Mouse (Mus musculus): ENCODE data around the gene Gm11213. TPM values are rescaled to one million over a fixed set of nuclear protein-coding genes. Genes with fewer than 3 reads are reported as not detected.

Gene Gm11213
- polyA plus RNA-seq, 1 experiment from 2014 or later = not detected

GRCm38 (mm10) chr4:63557124-63558059 is 47.7 kb downstream of the Gm11213 start:
- no peaks in the 10 kb centered on the region for H3K9me3 ChIP-seq
- no peak for ATAC-seq (ENCODE audit: insufficient number of reproducible peaks, insufficient read depth, low FRiP score, low TSS enrichment, low read depth)
- H3K4me3 ChIP-seq = no peak overlapping the region; the same call in 1 of the 2 replicates
- H3K36me3 ChIP-seq = peaks cover 24% of the 10 kb centered on the region
- H3K27ac ChIP-seq = peak overlapping the region; percentile 78; the same call in 1 of the 2 replicates
- WGBS = 28% methylated on average over 16 of the region's 16 CpGs
- no peak overlapping the region for H3K9ac ChIP-seq
- H3K4me1 ChIP-seq = peaks cover 47% of the 10 kb centered on the region
- H3K4me2 ChIP-seq = peak overlapping the region; percentile 78
- H3K27me3 ChIP-seq = no peaks in the 10 kb centered on the region

- peaks cover 29% of the 10 kb centered on the region for H3K36me3 ChIP-seq
- H3K4me3 ChIP-seq = no peak overlapping the region
- H3K9ac ChIP-seq = no peak overlapping the region
- no peak overlapping the region for H3K4me2 ChIP-seq
- no peaks in the 10 kb centered on the region for H3K27me3 ChIP-seq
- H3K9me3 ChIP-seq = no peaks in the 10 kb centered on the region
- 63% methylated on average over 5 of the region's 5 CpGs for WGBS
- H3K4me1 ChIP-seq = peaks cover 40% of the 10 kb centered on the region
- H3K27ac ChIP-seq = no peak overlapping the region
- ATAC-seq (ENCODE audit: insufficient number of reproducible peaks, insufficient read depth, low FRiP score, low TSS enrichment, low read depth) = no peak
Observed at GRCm38 (mm10) chr4:63556665-63557064, 48.4 kb downstream of the Gm11213 start.

GRCm38 (mm10) chr4:63555111-63555510 is 50.0 kb downstream of the Gm11213 start:
- H3K36me3 ChIP-seq = peaks cover 41% of the 10 kb centered on the region
- 93% methylated on average over 2 of the region's 2 CpGs for WGBS
- no peaks in the 10 kb centered on the region for H3K9me3 ChIP-seq
- ATAC-seq (ENCODE audit: insufficient number of reproducible peaks, insufficient read depth, low FRiP score, low TSS enrichment, low read depth) = no peak
- H3K4me1 ChIP-seq = peaks cover 25% of the 10 kb centered on the region
- no peak overlapping the region for H3K4me3 ChIP-seq
- no peaks in the 10 kb centered on the region for H3K27me3 ChIP-seq
- no peak overlapping the region for H3K4me2 ChIP-seq
- no peak overlapping the region for H3K9ac ChIP-seq
- H3K27ac ChIP-seq = no peak overlapping the region

- 79% methylated on average over 3 of the region's 3 CpGs for WGBS
- H3K9ac ChIP-seq = no peak overlapping the region
- H3K9me3 ChIP-seq = no peaks in the 10 kb centered on the region
- no peaks in the 10 kb centered on the region for H3K27me3 ChIP-seq
- H3K4me3 ChIP-seq = no peak overlapping the region
- no peak overlapping the region for H3K27ac ChIP-seq
- no peak overlapping the region for H3K4me2 ChIP-seq
- no peak for ATAC-seq (ENCODE audit: insufficient number of reproducible peaks, insufficient read depth, low FRiP score, low TSS enrichment, low read depth)
- H3K36me3 ChIP-seq = peaks cover 43% of the 10 kb centered on the region
- H3K4me1 ChIP-seq = peaks cover 20% of the 10 kb centered on the region
Observed at GRCm38 (mm10) chr4:63554616-63555015, 50.4 kb downstream of the Gm11213 start.

GRCm38 (mm10) chr4:63553789-63554576 is 51.1 kb downstream of the Gm11213 start:
- peaks cover 50% of the 10 kb centered on the region for H3K36me3 ChIP-seq
- 84% methylated on average over 4 of the region's 4 CpGs for WGBS

GRCm38 (mm10) chr4:63552865-63553264 is 52.2 kb downstream of the Gm11213 start:
- WGBS = 100% methylated on average over 1 of the region's 1 CpGs
- Histone ChIP-seq H3K9me3 (no peaks in the 10 kb centered on the region), H3K4me1 (peaks cover 15% of the 10 kb centered on the region), H3K27me3 (no peaks in the 10 kb centered on the region), H3K9ac (no peak overlapping the region), H3K4me3 (no peak overlapping the region), H3K36me3 (peaks cover 56% of the 10 kb centered on the region), H3K4me2 (no peak overlapping the region), H3K27ac (no peak overlapping the region)
- no peak for ATAC-seq (ENCODE audit: insufficient number of reproducible peaks, insufficient read depth, low FRiP score, low TSS enrichment, low read depth)

More at GRCm38 (mm10) chr4:63553789-63554576, 51.1 kb downstream of the Gm11213 start:
- Histone ChIP-seq H3K27ac (no peak overlapping the region), H3K27me3 (no peaks in the 10 kb centered on the region), H3K9me3 (no peaks in the 10 kb centered on the region), H3K4me2 (no peak overlapping the region), H3K9ac (no peak overlapping the region), H3K4me3 (no peak overlapping the region), H3K4me1 (peaks cover 14% of the 10 kb centered on the region)
- no peak for ATAC-seq (ENCODE audit: insufficient number of reproducible peaks, insufficient read depth, low FRiP score, low TSS enrichment, low read depth)

GRCm38 (mm10) chr4:63550908-63551307 is 54.2 kb downstream of the Gm11213 start:
- no peak overlapping the region for H3K4me2 ChIP-seq
- H3K36me3 ChIP-seq = peaks cover 56% of the 10 kb centered on the region
- H3K4me1 ChIP-seq = peaks cover 21% of the 10 kb centered on the region
- no peak for ATAC-seq (ENCODE audit: insufficient number of reproducible peaks, insufficient read depth, low FRiP score, low TSS enrichment, low read depth)
- no peaks in the 10 kb centered on the region for H3K27me3 ChIP-seq
- no peak overlapping the region for H3K4me3 ChIP-seq
- WGBS = 96% methylated on average over 3 of the region's 3 CpGs
- no peak overlapping the region for H3K27ac ChIP-seq
- H3K9ac ChIP-seq = no peak overlapping the region
- H3K9me3 ChIP-seq = no peaks in the 10 kb centered on the region

GRCm38 (mm10) chr4:63548491-63548890 is 56.6 kb downstream of the Gm11213 start:
- WGBS = 88% methylated on average over 3 of the region's 3 CpGs
- no peak for ATAC-seq (ENCODE audit: insufficient number of reproducible peaks, insufficient read depth, low FRiP score, low TSS enrichment, low read depth)
- no peaks in the 10 kb centered on the region for H3K9me3 ChIP-seq
- no peak overlapping the region for H3K4me3 ChIP-seq
- H3K27ac ChIP-seq = no peak overlapping the region
- H3K4me1 ChIP-seq = peaks cover 34% of the 10 kb centered on the region
- H3K9ac ChIP-seq = no peak overlapping the region
- no peaks in the 10 kb centered on the region for H3K27me3 ChIP-seq
- peaks cover 43% of the 10 kb centered on the region for H3K36me3 ChIP-seq
- no peak overlapping the region for H3K4me2 ChIP-seq

- H3K9me3 ChIP-seq = no peaks in the 10 kb centered on the region
- ATAC-seq (ENCODE audit: insufficient number of reproducible peaks, insufficient read depth, low FRiP score, low TSS enrichment, low read depth) = no peak
- H3K36me3 ChIP-seq = peaks cover 39% of the 10 kb centered on the region
- no peak overlapping the region for H3K4me3 ChIP-seq
- H3K27ac ChIP-seq = no peak overlapping the region
- H3K27me3 ChIP-seq = no peaks in the 10 kb centered on the region
- H3K9ac ChIP-seq = no peak overlapping the region
- peaks cover 34% of the 10 kb centered on the region for H3K4me1 ChIP-seq
- H3K4me2 ChIP-seq = no peak overlapping the region
- 48% methylated on average over 1 of the region's 1 CpGs for WGBS
Observed at GRCm38 (mm10) chr4:63547799-63548198, 57.3 kb downstream of the Gm11213 start.

Data from embryonic facial prominence, embryonic 13.5 days (tissue).